Mouse (Mus musculus) cerebellum, postnatal 4 days (tissue): ENCODE measurements around the gene Fam126a.

Source experiments
- DNase-seq, 2 experiments: peaks; one replicate each; pipeline ENCODE4 v3.0.0; 2022; ENCODE audit warnings: low spot score in 2 of 2, mixed read lengths in 1 of 2

Gene Fam126a

GRCm38 (mm10) chr5:23992876-23993552, 37.5 kb downstream of the Fam126a start:
- DNase-seq: no peak

GRCm38 (mm10) chr5:23990001-23990400, 40.5 kb downstream of the Fam126a start:
- DNase-seq: no peak

GRCm38 (mm10) chr5:23987792-23988191, 42.7 kb downstream of the Fam126a start:
- no peak for DNase-seq

- DNase-seq: no peak
Measured at GRCm38 (mm10) chr5:23982081-23982480, 48.4 kb downstream of the Fam126a start.

- DNase-seq: no peak
Measured at GRCm38 (mm10) chr5:23978516-23978915, 52.0 kb downstream of the Fam126a start.

GRCm38 (mm10) chr5:23974994-23975575, 55.4 kb downstream of the Fam126a start:
- no peak for DNase-seq

- no peak for DNase-seq
Measured at GRCm38 (mm10) chr5:23967705-23968104, 62.8 kb downstream of the Fam126a start.

GRCm38 (mm10) chr5:23964599-23965165, 65.8 kb downstream of the Fam126a start:
- peak in 1 of 2 experiments; percentile 16 for DNase-seq

- no peak for DNase-seq
Measured at GRCm38 (mm10) chr5:23953047-23953446, 77.4 kb downstream of the Fam126a start.

GRCm38 (mm10) chr5:23948071-23948470, 82.4 kb downstream of the Fam126a start:
- DNase-seq: no peak

GRCm38 (mm10) chr5:23945056-23945455, 85.4 kb downstream of the Fam126a start:
- no peak for DNase-seq

GRCm38 (mm10) chr5:23943534-23943933, 87.0 kb downstream of the Fam126a start:
- no peak for DNase-seq

- DNase-seq: no peak
Measured at GRCm38 (mm10) chr5:23923481-23924165, 106.9 kb downstream of the Fam126a start.

GRCm38 (mm10) chr5:23922516-23923291, 107.8 kb downstream of the Fam126a start:
- DNase-seq: no peak

GRCm38 (mm10) chr5:23921316-23921715, 109.2 kb downstream of the Fam126a start:
- DNase-seq: no peak

GRCm38 (mm10) chr5:23919892-23920731, 110.4 kb downstream of the Fam126a start:
- no peak for DNase-seq

- DNase-seq: no peak
Measured at GRCm38 (mm10) chr5:23917301-23917700, 113.2 kb downstream of the Fam126a start.

- DNase-seq: no peak
Measured at GRCm38 (mm10) chr5:23911556-23911955, 118.9 kb downstream of the Fam126a start.

GRCm38 (mm10) chr5:23909256-23909655, 121.2 kb downstream of the Fam126a start:
- no peak for DNase-seq

GRCm38 (mm10) chr5:23908486-23909090, 121.9 kb downstream of the Fam126a start:
- DNase-seq: no peak
